Mouse (Mus musculus): ENCODE measurements at regions not wholly inside any gene's neighbourhood (a gene's known extent, or its start where the extent isn't known, plus 50 kb on each side); places are given as distances from the start of the nearest gene placed in this dataset.

GRCm38 (mm10) chr4:62809048-62809447 is 156.3 kb upstream of the Zfp618 start:
- DNase-seq: no peak

GRCm38 (mm10) chr4:62819889-62820288 is 145.5 kb upstream of the Zfp618 start:
- no peak for DNase-seq

GRCm38 (mm10) chr4:62821288-62821687 is 144.1 kb upstream of the Zfp618 start:
- no peak for DNase-seq

DNA sequence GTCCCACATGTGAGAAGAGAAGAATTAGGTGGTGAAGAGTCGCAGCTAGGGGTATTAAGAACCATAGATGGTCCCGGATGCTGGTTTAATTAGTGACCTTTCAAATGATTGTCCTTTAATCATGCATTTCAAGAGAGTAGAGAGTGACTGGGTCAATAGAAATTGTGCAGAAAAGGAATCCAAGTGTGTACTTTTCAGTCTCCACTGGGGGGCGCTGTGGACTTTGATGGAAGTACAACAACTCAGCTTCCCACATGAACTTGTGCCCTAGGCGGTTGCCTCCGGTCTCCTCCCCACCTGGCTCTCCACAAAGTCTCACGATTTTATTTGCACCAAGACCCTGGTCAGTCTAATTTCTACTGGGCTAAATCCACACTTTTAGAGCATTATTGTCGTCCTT is 142.8 kb upstream of the Zfp618 start:
- peak; percentile 25 for DNase-seq

- DNase-seq: no peak
Observed at GRCm38 (mm10) chr4:62823082-62823481, 142.3 kb upstream of the Zfp618 start.

DNA sequence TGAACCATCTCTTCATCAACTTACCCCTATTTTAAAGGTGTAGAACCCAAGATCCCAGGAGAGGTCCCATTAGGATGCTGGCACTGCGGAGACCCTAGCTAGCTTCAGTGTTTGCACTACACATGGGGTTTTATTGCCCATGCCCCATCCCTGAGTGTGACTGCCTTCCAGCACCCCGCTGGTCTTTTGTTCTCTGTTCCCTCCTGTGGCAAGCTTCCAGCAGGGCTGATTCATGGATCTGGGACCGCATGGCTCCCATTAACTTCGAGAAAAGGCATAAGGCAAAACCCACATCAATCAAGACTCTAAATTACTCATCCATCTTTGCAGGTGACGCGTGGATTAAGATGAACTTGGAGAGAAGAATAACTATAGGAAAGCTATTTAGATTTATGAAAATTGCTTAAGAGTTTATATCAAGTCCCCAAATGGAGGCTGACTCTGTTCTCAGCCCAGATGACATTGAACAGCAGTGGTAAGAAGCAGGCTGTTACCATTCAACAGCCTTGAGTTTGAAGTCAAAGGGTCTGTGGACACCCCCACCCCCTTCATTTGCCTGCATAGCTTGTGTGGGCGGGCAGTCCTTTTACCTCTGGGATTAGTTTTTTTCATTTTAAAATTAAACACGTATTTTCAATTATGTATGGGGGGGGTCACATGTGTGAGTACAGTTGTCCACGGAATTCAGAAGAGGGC is 141.7 kb upstream of the Zfp618 start:
- DNase-seq: no peak

DNA sequence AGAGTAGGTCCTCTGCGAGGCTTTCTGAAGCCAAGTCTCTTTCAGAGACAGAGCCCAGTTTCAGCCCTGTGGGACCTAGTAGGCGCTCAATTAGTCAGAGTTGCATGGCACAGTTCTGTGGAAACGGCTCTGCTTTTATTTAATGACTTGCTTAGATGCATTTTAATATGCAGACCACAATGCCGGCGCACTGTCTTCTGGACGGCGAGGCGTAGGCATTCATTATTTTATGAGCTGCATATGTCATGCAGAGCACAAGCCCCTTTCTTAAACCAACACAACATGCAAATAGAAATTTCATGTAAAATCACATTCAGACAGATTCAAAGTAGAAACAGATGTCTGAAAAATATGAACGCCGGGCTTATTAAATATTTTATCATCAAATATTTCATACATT is 140.8 kb upstream of the Zfp618 start:
- no peak for DNase-seq

DNA sequence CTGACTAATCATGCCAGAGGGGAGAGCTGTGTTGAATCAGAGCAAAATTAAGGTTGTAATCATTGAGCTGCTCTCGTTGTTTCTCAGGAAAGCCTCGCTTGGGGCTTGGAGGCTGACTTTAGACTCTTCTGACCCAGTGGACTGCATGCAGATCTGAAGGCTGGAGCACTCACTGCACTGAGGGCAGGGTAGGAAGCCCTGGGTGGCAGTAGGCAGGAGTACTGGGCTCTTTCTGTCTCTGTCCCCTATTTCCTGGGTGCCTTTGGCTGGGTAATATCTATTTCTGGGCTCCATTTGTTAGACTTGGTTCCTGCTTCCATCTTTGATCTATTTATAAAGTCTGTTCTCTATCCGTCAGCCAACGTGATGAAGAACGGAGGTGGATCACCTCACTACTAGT is 140.1 kb upstream of the Zfp618 start:
- DNase-seq: no peak

GRCm38 (mm10) chr4:62828963-62829362 is 136.4 kb upstream of the Zfp618 start:
- no peak for DNase-seq

- DNase-seq: no peak
Observed at GRCm38 (mm10) chr4:62833944-62834343, 131.4 kb upstream of the Zfp618 start.

GRCm38 (mm10) chr4:62836875-62837274 is 128.5 kb upstream of the Zfp618 start:
- DNase-seq: no peak

DNA sequence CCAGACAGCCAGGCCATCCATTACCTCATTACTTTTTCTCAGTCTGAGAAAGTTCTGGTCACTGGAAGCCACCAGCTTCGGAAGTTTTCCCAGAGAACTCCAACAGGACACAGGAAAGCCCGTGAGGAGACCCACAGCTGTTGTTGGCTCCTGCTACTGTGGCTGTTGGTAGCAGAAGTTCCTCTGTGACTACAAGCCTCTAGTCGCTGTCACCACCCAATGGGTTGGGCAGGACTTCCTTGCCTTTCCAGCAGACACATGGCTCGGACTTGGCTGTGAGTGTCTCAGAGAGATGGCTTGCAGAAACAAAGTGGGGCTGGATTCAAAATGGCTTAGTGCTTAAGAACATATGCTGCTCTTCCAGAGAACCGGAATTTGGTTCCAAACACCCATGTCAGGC is 114.8 kb upstream of the Zfp618 start:
- no peak for DNase-seq

GRCm38 (mm10) chr4:62853335-62853734 is 112.0 kb upstream of the Zfp618 start:
- DNase-seq: no peak

DNA sequence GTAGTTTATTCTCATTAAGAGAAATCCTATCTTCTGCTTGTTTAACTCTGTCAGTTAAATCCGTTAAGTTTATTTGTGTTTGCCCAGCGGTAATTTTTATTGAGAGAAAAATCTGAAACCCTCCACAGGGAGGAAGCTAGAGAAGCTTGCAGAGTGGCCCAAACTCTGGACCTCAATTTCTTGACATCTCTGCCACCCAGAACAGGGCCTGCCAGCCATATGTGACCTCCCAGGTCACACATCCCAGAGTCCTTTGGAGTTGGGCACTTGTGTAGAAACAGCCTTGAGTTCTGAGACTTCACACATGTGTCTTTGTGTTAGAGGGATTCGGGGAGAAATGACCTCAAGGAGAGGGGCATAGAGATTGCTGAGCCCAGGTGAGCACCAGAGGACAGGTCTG is 109.0 kb upstream of the Zfp618 start:
- DNase-seq: no peak

GRCm38 (mm10) chr4:62862756-62863155 is 102.6 kb upstream of the Zfp618 start:
- no peak for DNase-seq

DNA sequence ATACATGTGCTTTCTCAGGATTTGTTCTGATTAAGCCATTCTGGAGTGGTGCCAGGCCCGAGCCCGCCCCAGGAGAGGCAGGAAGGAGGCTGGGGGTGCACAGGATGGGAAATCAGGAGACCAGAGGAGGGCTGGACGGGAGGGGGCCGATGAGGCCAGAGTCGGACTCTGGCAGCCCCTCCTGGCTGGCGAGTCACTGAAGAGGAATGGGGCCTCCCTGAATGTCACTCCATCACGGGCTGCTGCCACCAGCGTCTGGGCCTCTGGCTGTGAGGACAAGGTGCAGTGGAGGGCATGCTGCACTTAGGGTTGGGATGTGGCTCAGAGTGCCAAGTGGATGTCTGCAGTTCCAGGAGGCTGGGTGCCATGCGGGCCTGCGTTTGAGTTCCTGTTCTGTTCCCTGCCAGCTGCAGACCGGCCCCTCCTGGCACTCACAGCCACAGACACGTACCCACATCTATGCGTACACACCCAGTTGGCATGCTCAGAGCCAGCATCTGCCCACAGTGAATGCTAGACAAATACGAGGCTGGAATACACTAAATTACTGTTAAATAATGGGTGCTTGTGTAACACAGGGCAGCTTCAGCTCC is 94.9 kb upstream of the Zfp618 start:
- no peak for DNase-seq

GRCm38 (mm10) chr4:62872562-62872961 is 92.8 kb upstream of the Zfp618 start:
- DNase-seq: no peak

DNA sequence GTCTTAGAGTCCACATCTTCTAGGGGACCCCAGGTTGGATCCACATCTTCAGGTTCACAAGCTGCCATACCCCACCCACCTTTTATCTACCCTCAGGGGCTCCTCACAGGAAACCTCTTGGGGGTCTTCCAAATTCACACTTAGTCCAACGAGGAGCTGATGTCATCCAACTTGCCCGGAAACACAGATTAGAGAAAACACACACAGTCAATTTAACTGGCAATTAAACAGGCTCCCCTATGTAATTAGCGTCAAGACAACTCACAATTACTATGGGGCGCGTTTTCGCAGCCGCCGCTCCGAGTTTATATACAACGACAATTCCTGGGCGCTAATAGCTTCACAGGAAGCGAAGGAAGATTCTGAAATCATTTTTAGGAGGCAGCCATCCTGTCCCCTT is 91.4 kb upstream of the Zfp618 start:
- DNase-seq: no peak

GRCm38 (mm10) chr4:62878063-62878462 is 87.3 kb upstream of the Zfp618 start:
- DNase-seq: no peak

DNA sequence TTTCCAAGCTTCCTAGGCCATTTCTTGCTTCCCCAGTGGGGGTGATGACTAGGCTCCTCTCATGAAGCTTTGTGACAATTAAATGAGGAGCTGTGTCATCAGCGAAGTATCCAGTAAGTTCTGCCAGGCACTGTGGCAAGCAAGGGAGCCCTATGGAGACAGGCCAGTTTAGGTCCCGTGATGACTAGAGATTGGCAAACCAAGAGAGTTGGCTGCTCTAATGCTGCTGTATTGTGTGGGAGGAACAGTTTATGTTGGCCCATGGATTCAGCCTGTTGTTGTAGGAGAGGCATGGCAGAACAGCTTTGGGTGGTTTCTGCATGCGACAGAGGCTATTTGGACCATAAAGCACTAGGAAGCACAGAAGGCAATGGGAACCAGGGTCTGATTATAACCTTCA is 86.4 kb upstream of the Zfp618 start:
- DNase-seq: no peak

DNA sequence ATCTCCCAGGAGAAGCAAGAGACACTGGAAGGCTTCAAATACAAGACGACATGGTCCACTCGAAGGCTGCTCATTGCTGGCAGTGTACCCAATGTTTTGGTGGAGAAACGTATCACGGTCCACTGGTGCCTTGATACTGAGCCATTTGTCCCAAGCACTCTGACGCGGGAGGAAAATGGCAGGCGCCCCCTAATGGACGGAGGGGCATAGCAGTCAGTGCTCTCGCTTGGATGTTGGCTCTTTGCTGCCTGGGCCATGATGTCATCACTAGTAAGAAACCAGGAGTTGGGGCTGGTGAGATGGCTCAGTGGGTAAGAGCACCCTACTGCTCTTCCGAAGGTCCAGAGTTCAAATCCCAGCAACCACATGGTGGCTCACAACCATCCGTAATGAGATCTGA is 83.5 kb upstream of the Zfp618 start:
- DNase-seq: no peak

DNA sequence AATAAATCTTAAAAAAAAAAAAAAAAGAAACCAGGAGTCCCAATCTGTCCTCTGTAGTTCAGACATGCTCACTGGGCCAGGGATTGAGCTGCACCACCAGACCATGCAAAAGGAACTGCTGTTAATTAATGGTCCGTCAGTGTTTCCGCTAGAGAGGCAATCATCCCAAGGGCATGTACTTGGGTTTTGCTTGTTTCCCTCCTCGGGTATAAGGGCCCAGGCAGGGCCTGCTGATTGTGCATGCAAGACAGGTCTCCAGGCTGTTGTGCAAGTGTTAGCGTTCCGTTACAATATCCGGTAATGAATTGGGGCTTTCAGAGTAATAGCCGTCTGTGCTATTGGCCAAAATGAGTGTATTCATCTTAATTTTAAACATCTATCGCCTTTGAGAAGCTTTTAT is 83.1 kb upstream of the Zfp618 start:
- DNase-seq: no peak

DNA sequence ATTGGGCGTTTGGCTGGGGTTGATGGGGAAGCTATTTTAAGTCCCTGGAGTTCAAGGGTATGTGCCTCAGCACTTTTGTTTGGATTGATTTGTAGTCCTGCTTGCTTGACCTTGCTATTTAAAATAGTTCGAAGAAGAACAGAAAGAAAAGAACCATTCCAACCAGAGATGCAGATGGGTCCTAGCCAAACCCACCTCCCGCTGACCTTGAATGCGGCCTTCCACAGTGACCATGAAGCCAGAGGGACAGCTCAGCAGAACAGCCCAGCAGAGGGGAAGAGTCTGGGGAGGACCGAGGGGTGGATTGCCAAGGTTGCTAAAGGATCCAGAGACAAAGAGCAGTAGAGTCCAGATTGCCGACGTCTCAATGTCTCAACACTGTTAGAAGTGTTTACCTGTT is 76.6 kb upstream of the Zfp618 start:
- no peak for DNase-seq

GRCm38 (mm10) chr4:62889708-62890107 is 75.7 kb upstream of the Zfp618 start:
- peak; percentile 23 for DNase-seq

Data from cerebellum, adult 8-10 months (tissue).